Mouse (Mus musculus) heart, postnatal 14 days (tissue): Measurements from ENCODE around the gene Bcl2l13. TPM values are rescaled to one million over a fixed set of nuclear protein-coding genes. Genes with fewer than 3 reads are reported as not detected.

Experiments used
- microRNA-seq, 2 experiments: library from miRNA; unstranded; fragments of <30 nt; microRNA quantifications; one replicate each; pipeline ENCODE4 v1.2.0; 2021 to 2022
- total RNA-seq, 2 experiments: library from RNA; stranded (reverse); gene quantifications; 2 replicates each; pipeline ENCODE4 v1.2.3; 2021

Bcl2l13 gene
- total RNA-seq, 2 experiments from 2014 or later = 73.9 to 77.4 TPM

Small RNA genes within 50 kb of the gene (microRNA-seq; reads per million reads assigned to microRNA genes)
- 0 reads per million in 2 experiments for gene Gm25193

Other genes with a start within 250 kb of the Bcl2l13 start
- 10 to 100 TPM; 13.4 to 17.1 TPM for gene Cecr2, start 169.8 kb upstream of the Bcl2l13 start, total RNA-seq
- gene Slc25a18, start 62.6 kb upstream of the Bcl2l13 start, total RNA-seq = under 1 TPM; 0.15 to 0.38 TPM
- 100 to 1,000 TPM; 148 to 151 TPM for gene Atp6v1e1, start 13.4 kb upstream of the Bcl2l13 start, total RNA-seq
- gene Bid, start 80.6 kb downstream of the Bcl2l13 start, total RNA-seq = 1 to 10 TPM; 1.6 to 2.1 TPM